Mouse (Mus musculus): Measurements from ENCODE around the gene Ncam2. TPM values are rescaled to one million over a fixed set of nuclear protein-coding genes. Genes with fewer than 3 reads are reported as not detected.
A peak's percentile ranks its signal among the peaks of the same experiment; 100 is the strongest.
"Not testable (repeated sequence)": the region's sequence is repeated elsewhere in the genome, so short reads cannot be mapped to it uniquely, and the experiment has no call there.

Ncam2 gene
- polyA plus RNA-seq, 1 experiment from 2014 or later = 3.6 TPM

DNA sequence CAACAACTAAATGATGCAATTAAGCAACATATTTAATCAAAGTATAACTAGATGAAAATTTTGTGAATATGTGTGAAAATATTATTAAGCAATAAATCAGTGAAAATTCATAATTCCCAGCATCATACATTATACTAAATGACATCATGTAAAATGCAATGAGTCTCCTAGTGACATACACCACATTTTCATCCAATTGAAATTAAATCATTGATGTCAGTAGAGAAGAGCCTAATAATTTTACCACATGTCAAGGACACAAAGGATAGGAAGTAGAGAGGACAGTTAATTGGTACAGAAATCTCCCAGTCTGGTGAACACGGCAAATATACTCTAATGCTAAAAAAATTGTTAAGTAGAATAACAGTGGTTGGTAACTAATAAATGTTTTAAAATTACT lies 118.5 kb downstream of the Ncam2 start:
- no peak for ATAC-seq (ENCODE audit: low FRiP score, low read depth)
- no peak overlapping the region for H3K4me2 ChIP-seq (replicated peaks)
- no peaks in the 10 kb centered on the region for H3K9me3 ChIP-seq
- no peaks in the 10 kb centered on the region for H3K36me3 ChIP-seq
- H3K27me3 ChIP-seq = no peaks in the 10 kb centered on the region
- no peak overlapping the region for H3K9ac ChIP-seq
- 73% methylated on average over 1 of the region's 1 CpGs for WGBS
- no peak overlapping the region for H3K4me3 ChIP-seq
- no peak overlapping the region for H3K27ac ChIP-seq
- H3K4me1 ChIP-seq = no peaks in the 10 kb centered on the region

DNA sequence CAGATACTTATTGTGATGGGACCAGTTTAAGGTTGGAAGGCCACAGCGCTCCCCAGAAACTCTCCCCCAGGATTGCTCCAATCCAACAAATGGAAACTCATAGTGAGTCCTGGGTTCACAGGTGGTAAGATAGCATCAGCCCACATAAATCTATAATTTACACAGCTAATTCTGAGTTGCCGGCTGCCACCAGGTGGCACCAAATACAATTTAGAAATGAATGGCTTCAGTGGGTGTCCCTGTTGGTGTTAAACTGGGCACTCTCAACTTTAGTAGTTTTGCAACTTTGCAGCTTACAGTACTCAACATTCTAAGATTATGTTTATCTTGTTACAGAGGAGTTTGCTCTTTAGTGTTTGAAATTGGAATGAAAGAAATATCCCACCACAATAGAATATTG lies 130.0 kb downstream of the Ncam2 start:
- H3K27me3 ChIP-seq = no peaks in the 10 kb centered on the region
- H3K27ac ChIP-seq = no peak overlapping the region
- H3K4me2 ChIP-seq (replicated peaks) = no peak overlapping the region
- H3K36me3 ChIP-seq = no peaks in the 10 kb centered on the region
- H3K4me1 ChIP-seq = no peaks in the 10 kb centered on the region
- 17% methylated on average over 2 of the region's 2 CpGs for WGBS
- H3K9me3 ChIP-seq = no peaks in the 10 kb centered on the region
- ATAC-seq (ENCODE audit: low FRiP score, low read depth) = peak; percentile 66; the same call in 1 of the 2 replicates
- H3K9ac ChIP-seq = no peak overlapping the region
- H3K4me3 ChIP-seq = no peak overlapping the region

- no peak for ATAC-seq (ENCODE audit: low FRiP score, low read depth)
- H3K27me3 ChIP-seq = no peaks in the 10 kb centered on the region
- WGBS = 69% methylated on average over 2 of the region's 2 CpGs
Observed at GRCm38 (mm10) chr16:81365901-81366300, 165.4 kb downstream of the Ncam2 start.

GRCm38 (mm10) chr16:81374234-81374633 lies 173.7 kb downstream of the Ncam2 start:
- Histone ChIP-seq H3K27me3 (no peaks in the 10 kb centered on the region), H3K9me3 (no peaks in the 10 kb centered on the region), H3K27ac (no peak overlapping the region), H3K9ac (no peak overlapping the region), H3K4me2 (replicated peaks) (no peak overlapping the region), H3K36me3 (no peaks in the 10 kb centered on the region), H3K4me1 (no peaks in the 10 kb centered on the region), H3K4me3 (no peak overlapping the region)
- WGBS = 91% methylated on average over 8 of the region's 8 CpGs
- ATAC-seq (ENCODE audit: low FRiP score, low read depth) = no peak

More at GRCm38 (mm10) chr16:81365901-81366300, 165.4 kb downstream of the Ncam2 start:
- no peaks in the 10 kb centered on the region for H3K9me3 ChIP-seq
- H3K9ac ChIP-seq = no peak overlapping the region
- H3K27ac ChIP-seq = no peak overlapping the region
- no peak overlapping the region for H3K4me3 ChIP-seq
- H3K4me2 ChIP-seq (replicated peaks) = no peak overlapping the region
- no peaks in the 10 kb centered on the region for H3K36me3 ChIP-seq
- no peaks in the 10 kb centered on the region for H3K4me1 ChIP-seq

- Histone ChIP-seq H3K9me3 (no peaks in the 10 kb centered on the region), H3K27ac (no peak overlapping the region), H3K9ac (no peak overlapping the region), H3K4me2 (replicated peaks) (no peak overlapping the region), H3K36me3 (no peaks in the 10 kb centered on the region), H3K4me3 (no peak overlapping the region), H3K27me3 (no peaks in the 10 kb centered on the region), H3K4me1 (no peaks in the 10 kb centered on the region)
- ATAC-seq (ENCODE audit: low FRiP score, low read depth) = no peak
- 79% methylated on average over 4 of the region's 4 CpGs for WGBS
Observed at GRCm38 (mm10) chr16:81380434-81380833, 179.9 kb downstream of the Ncam2 start.

- 81% methylated on average over 2 of the region's 2 CpGs for WGBS
- Histone ChIP-seq H3K9ac (no peak overlapping the region), H3K9me3 (no peaks in the 10 kb centered on the region), H3K27ac (no peak overlapping the region), H3K4me2 (replicated peaks) (no peak overlapping the region), H3K36me3 (no peaks in the 10 kb centered on the region), H3K4me1 (no peaks in the 10 kb centered on the region), H3K27me3 (no peaks in the 10 kb centered on the region), H3K4me3 (no peak overlapping the region)
- ATAC-seq (ENCODE audit: low FRiP score, low read depth) = no peak
Observed at GRCm38 (mm10) chr16:81388646-81389045, 188.1 kb downstream of the Ncam2 start.

DNA sequence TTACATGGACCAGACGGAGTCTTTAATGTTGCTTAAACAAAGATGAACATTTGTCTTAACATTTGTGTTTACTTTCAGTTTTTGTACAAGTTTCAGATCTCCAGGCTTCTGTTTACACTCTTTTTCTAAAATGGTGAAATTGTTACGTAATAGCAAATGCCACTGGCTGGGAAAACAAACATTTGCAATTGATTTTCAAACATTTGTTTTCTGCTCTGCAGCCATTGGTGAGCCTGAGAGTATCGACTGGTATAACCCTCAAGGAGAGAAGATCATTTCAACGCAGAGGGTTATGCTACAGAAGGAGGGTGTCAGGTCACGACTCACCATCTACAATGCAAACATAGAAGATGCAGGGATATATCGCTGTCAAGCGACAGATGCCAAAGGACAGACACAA lies 234.1 kb downstream of the Ncam2 start:
- H3K9ac ChIP-seq = no peak overlapping the region
- H3K9me3 ChIP-seq = no peaks in the 10 kb centered on the region
- no peaks in the 10 kb centered on the region for H3K36me3 ChIP-seq
- H3K4me3 ChIP-seq = no peak overlapping the region
- H3K4me2 ChIP-seq (replicated peaks) = no peak overlapping the region
- no peaks in the 10 kb centered on the region for H3K27me3 ChIP-seq
- WGBS = 89% methylated on average over 7 of the region's 7 CpGs
- no peak overlapping the region for H3K27ac ChIP-seq
- no peaks in the 10 kb centered on the region for H3K4me1 ChIP-seq
- ATAC-seq (ENCODE audit: low FRiP score, low read depth) = no peak

DNA sequence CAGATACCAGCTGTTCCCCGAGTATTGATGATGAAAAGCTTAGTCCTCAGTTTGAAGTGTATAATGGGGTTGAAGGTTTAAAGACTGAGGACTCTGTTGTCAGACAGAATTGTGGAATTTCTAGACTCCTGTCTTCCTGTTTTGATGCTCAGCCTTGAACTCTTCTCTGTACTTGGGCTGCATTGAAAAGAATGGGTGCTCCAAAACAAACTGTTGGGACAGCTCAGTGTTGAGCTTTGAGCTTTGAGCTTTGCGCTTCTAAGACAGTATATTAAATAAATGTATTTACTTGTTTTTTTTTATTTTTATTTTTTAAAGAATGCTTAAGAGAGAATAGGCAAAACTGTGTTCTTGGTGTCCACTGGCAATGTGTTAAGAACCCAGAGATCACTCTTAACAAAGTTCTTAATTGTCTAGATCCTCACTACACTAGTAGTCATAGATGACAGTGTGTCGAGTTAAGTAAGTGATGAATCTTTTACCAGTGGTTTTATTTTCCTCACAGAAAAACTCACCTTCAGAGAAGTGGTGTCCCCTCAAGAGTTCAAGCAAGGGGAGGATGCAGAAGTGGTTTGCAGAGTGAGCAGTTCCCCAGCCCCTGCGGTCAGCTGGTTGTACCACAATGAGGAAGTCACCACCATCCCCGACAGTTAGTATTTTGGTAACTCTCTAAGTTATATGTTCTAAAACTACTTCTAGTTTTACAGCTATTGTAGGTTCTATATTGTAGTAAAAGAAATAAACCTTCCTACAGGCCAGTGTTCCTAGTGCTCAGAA lies 236.8 kb downstream of the Ncam2 start:
- Histone ChIP-seq H3K9ac (no peak overlapping the region), H3K4me2 (replicated peaks) (no peak overlapping the region), H3K27ac (no peak overlapping the region), H3K27me3 (no peaks in the 10 kb centered on the region), H3K9me3 (no peaks in the 10 kb centered on the region), H3K36me3 (no peaks in the 10 kb centered on the region), H3K4me3 (no peak overlapping the region), H3K4me1 (no peaks in the 10 kb centered on the region)
- ATAC-seq (ENCODE audit: low FRiP score, low read depth) = no peak
- 86% methylated on average over 5 of the region's 5 CpGs for WGBS

GRCm38 (mm10) chr16:81437868-81438249 lies 237.4 kb downstream of the Ncam2 start:
- Histone ChIP-seq H3K4me2 (replicated peaks) (no peak overlapping the region), H3K27me3 (no peaks in the 10 kb centered on the region), H3K36me3 (no peaks in the 10 kb centered on the region), H3K4me1 (no peaks in the 10 kb centered on the region), H3K9me3 (no peaks in the 10 kb centered on the region), H3K4me3 (no peak overlapping the region), H3K27ac (no peak overlapping the region), H3K9ac (no peak overlapping the region)
- ATAC-seq (ENCODE audit: low FRiP score, low read depth) = no peak
- 89% methylated on average over 2 of the region's 2 CpGs for WGBS

DNA sequence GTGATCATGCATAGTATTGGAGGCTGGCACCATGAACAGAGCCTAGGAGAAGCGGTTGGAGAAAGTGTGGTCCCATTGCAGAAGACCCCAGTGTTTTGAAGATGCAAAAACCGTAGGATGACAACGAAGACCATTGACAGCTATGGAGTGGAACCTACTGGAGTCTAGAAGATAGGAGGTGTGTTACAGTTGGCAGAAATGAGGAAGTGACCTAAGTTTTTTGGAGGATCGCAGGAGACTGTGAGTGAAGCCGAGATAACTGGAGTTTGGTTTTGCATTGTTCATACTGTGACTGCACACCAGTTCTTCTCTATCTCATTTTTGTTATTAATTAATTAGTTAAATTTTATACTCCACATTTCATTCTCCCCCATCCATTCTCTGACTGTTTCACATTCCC lies 250.4 kb downstream of the Ncam2 start:
- Histone ChIP-seq H3K27me3 (no peaks in the 10 kb centered on the region), H3K36me3 (no peaks in the 10 kb centered on the region), H3K27ac (no peak overlapping the region), H3K4me2 (replicated peaks) (no peak overlapping the region), H3K4me1 (no peaks in the 10 kb centered on the region), H3K4me3 (no peak overlapping the region), H3K9ac (no peak overlapping the region), H3K9me3 (no peaks in the 10 kb centered on the region)
- no peak for ATAC-seq (ENCODE audit: low FRiP score, low read depth)
- WGBS = 94% methylated on average over 5 of the region's 5 CpGs

DNA sequence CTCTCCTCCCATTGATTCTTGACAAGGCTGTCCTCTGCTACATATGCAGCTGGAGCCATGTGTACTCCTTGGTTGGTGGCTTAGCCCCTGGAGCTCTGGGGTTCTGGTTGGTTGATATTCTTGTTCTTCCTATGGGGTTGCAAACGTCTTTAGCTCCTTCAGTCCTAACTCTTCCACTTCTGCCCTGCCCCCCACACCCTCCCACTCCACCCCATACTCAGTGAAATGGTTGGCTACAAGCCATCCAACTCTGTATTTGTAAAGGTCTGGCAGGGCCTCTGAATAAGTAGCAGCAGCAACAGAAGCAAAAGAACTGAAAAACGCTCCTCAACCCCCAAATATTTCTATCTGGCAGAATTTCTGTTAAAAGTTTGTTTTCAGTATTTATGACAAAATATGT lies 252.5 kb downstream of the Ncam2 start:
- Histone ChIP-seq H3K9me3 (no peaks in the 10 kb centered on the region), H3K4me2 (replicated peaks) (no peak overlapping the region), H3K9ac (no peak overlapping the region), H3K27me3 (no peaks in the 10 kb centered on the region), H3K36me3 (no peaks in the 10 kb centered on the region), H3K4me3 (no peak overlapping the region), H3K4me1 (no peaks in the 10 kb centered on the region), H3K27ac (no peak overlapping the region)
- WGBS = 70% methylated on average over 2 of the region's 2 CpGs
- no peak for ATAC-seq (ENCODE audit: low FRiP score, low read depth)

GRCm38 (mm10) chr16:81454472-81454871 lies 254.0 kb downstream of the Ncam2 start:
- no peaks in the 10 kb centered on the region for H3K36me3 ChIP-seq
- WGBS = 94% methylated on average over 2 of the region's 2 CpGs
- no peak overlapping the region for H3K27ac ChIP-seq
- no peak for ATAC-seq (ENCODE audit: low FRiP score, low read depth)
- H3K27me3 ChIP-seq = no peaks in the 10 kb centered on the region
- H3K4me1 ChIP-seq = no peaks in the 10 kb centered on the region
- H3K9me3 ChIP-seq = no peaks in the 10 kb centered on the region
- H3K4me3 ChIP-seq = no peak overlapping the region
- no peak overlapping the region for H3K4me2 ChIP-seq (replicated peaks)
- no peak overlapping the region for H3K9ac ChIP-seq

DNA sequence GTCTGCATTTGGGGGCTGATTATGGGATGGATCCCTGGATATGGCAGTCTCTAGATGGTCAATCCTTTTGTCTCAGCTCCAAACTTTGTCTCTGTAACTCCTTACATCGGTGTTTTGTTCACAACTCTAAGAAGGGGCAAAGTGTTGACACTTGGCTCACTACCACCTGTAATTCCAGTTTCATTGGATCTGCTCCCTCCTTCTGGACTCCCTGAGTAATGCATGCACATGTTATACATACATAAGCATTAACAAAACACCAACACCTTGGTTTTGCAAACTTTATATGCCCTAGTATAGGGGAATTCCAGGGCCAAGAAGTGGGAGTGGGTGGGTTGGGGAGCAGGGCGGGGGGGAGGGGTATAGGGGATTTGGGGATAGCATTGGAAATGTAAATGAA lies 262.2 kb downstream of the Ncam2 start:
- WGBS = 92% methylated on average over 2 of the region's 2 CpGs
- not testable (repeated sequence) for H3K27me3 ChIP-seq; H3K9ac ChIP-seq; H3K36me3 ChIP-seq; H3K4me2 ChIP-seq (replicated peaks); H3K4me3 ChIP-seq; ATAC-seq (ENCODE audit: low FRiP score, low read depth); H3K4me1 ChIP-seq; H3K27ac ChIP-seq; H3K9me3 ChIP-seq
